ENCODE assay signal across 8 mouse cellular contexts in the genomic region with DNA sequence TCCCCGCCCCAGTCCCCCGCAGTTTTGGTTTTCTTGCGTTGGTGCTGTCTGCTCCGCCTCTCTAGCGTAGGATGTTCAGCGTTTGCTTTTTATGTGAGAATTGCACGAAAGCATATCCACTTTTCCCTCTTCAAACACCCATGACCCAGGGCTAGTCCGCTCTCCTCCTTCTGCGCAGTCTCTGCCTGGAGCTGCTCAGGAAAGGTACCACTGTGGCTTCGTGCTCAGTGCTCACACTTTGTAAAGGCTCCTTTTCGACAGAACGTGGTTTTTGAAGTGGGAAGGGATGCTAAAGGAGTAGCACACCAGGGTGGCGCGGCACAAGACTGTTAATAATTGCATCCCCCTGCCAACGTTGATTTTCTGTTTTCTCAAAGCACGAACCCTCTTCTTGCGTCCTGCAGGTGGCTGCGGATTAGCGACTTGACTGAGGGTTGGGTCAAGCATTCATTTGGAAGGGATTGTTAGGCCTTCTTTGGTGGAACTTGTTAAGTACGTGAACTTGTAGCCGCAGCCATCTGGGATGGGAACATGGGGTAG. TPM values are rescaled to one million over a fixed set of nuclear protein-coding genes. Genes with fewer than 3 reads are reported as not detected.
DNase-seq lines count a peak whose midpoint lies in the region; ATAC-seq and TF ChIP-seq lines count a peak whose summit lies in the region.

No protein-coding gene starts in this region.

- 1% methylated on average over 21 of the region's 21 CpGs for WGBS in heart, embryonic 15.5 days
- WGBS in bone marrow, adult 2 months: 2% methylated on average over 21 of the region's 21 CpGs
- WGBS in hindbrain, embryonic 12.5 days: under 1% methylated on average over 21 of the region's 21 CpGs
- WGBS in midbrain, embryonic 12.5 days: 0% methylated on average over 21 of the region's 21 CpGs

- peak overlapping the region; percentile 98 for H3K27ac ChIP-seq in heart, embryonic 15.5 days
- H3K27ac ChIP-seq in bone marrow, adult 2 months (ENCODE audit: control insufficient read depth, insufficient read depth, low read depth, low read length, poor library complexity): peak overlapping the region; percentile 67
- peak overlapping the region; percentile 98 for H3K27ac ChIP-seq in hindbrain, embryonic 12.5 days
- H3K27ac ChIP-seq in midbrain, embryonic 12.5 days (replicated peaks): peak overlapping the region; percentile 96

- peak overlapping the region; percentile 78 for H3K9ac ChIP-seq in heart, embryonic 15.5 days
- peak overlapping the region; percentile 67 for H3K9ac ChIP-seq in hindbrain, embryonic 12.5 days
- H3K9ac ChIP-seq in midbrain, embryonic 12.5 days (replicated peaks): peak overlapping the region; percentile 56

- H3K9me3 ChIP-seq in heart, embryonic 15.5 days (replicated peaks): no peaks in the 10 kb centered on the region
- no peaks in the 10 kb centered on the region for H3K9me3 ChIP-seq in hindbrain, embryonic 12.5 days (replicated peaks)
- H3K9me3 ChIP-seq in midbrain, embryonic 12.5 days: no peaks in the 10 kb centered on the region

- peaks cover 19% of the 10 kb centered on the region for H3K4me1 ChIP-seq in heart, embryonic 15.5 days (replicated peaks)
- H3K4me1 ChIP-seq in bone marrow, adult 2 months (ENCODE audit: control insufficient read depth, insufficient read depth, low read length): no peaks in the 10 kb centered on the region; the same call in 1 of the 2 replicates
- peaks cover 15% of the 10 kb centered on the region for H3K4me1 ChIP-seq in hindbrain, embryonic 12.5 days
- H3K4me1 ChIP-seq in midbrain, embryonic 12.5 days: peaks cover 22% of the 10 kb centered on the region

- peaks cover 9% of the 10 kb centered on the region; the same call in 1 of the 2 replicates for H3K36me3 ChIP-seq in heart, embryonic 15.5 days
- H3K36me3 ChIP-seq in hindbrain, embryonic 12.5 days: peaks cover 7% of the 10 kb centered on the region
- H3K36me3 ChIP-seq in midbrain, embryonic 12.5 days: peaks cover 18% of the 10 kb centered on the region; the same call in 1 of the 2 replicates

- intact Hi-C loops in heart, postnatal 10 days (cut with DNase I): loop anchor here (2.0 kb wide), 3 partner anchors 52 to 108 kb away; a partner anchor contains a TSS

- TF ChIP-seq POLR2A in bone marrow, adult 2 months (IDR thresholded peaks at IDR 0.05; ENCODE audit: borderline replicate concordance, control insufficient read depth, low read depth, low read length): no peak

- ATAC-seq in heart, embryonic 15.5 days (replicated peaks; ENCODE audit: insufficient number of reproducible peaks, insufficient read depth, low FRiP score, low read depth): no peak
- peak; percentile 82 for ATAC-seq in hindbrain, embryonic 12.5 days (ENCODE audit: low FRiP score)
- peak; percentile 16 for ATAC-seq in midbrain, embryonic 12.5 days (ENCODE audit: low FRiP score, low read depth)

- DNase-seq in heart, postnatal 10 days: no peak
- no peak for DNase-seq in embryo, embryonic 9.5 days (ENCODE audit: extremely low spot score)
- no peak for DNase-seq in cerebellum, postnatal 4 days (ENCODE audit: low spot score in 2 of 2)
- DNase-seq in adrenal gland, postnatal 25 days: no peak

- peak overlapping the region; percentile 80 for H3K4me2 ChIP-seq in heart, embryonic 15.5 days
- H3K4me2 ChIP-seq in hindbrain, embryonic 12.5 days (replicated peaks): peak overlapping the region; percentile 61
- H3K4me2 ChIP-seq in midbrain, embryonic 12.5 days (replicated peaks): peak overlapping the region; percentile 82

- 0 out of 2 replicates have a peak, but pooled peaks have one; percentile 15 for TF ChIP-seq CTCF in bone marrow, adult 2 months (IDR thresholded peaks at IDR 0.05; ENCODE audit: control insufficient read depth, insufficient read depth, low read length)

- no peaks in the 10 kb centered on the region for H3K27me3 ChIP-seq in heart, embryonic 15.5 days
- H3K27me3 ChIP-seq in hindbrain, embryonic 12.5 days: no peaks in the 10 kb centered on the region
- no peaks in the 10 kb centered on the region for H3K27me3 ChIP-seq in midbrain, embryonic 12.5 days

- peak overlapping the region; percentile 77 for H3K4me3 ChIP-seq in heart, embryonic 15.5 days
- H3K4me3 ChIP-seq in bone marrow, adult 2 months (replicated peaks; ENCODE audit: control insufficient read depth, low read depth, low read length): peak overlapping the region; percentile 65
- H3K4me3 ChIP-seq in hindbrain, embryonic 12.5 days: peak overlapping the region; percentile 57
- H3K4me3 ChIP-seq in midbrain, embryonic 12.5 days: peak overlapping the region; percentile 57

RNA-seq across cellular contexts. Expression of a gene that starts 0.3 kb away (rescaled TPM):
- 85.4 and 92.2 TPM in 2 replicates for polyA plus RNA-seq in heart, embryonic 15.5 days (2015; fragmentation: Nextera tagmentation; extraction: Ambion mirVana)
- 10 to 100 TPM; 73.8 to 83.7 TPM for total RNA-seq in heart, postnatal 10 days (2021)
- polyA plus RNA-seq in bone marrow, adult 2 months (2011; ENCODE audit: insufficient read depth, insufficient read length, low replicate concordance, missing spikeins): 25.2 and 32.9 TPM in 2 replicates
- 113 and 119 TPM in 2 replicates for polyA plus RNA-seq in hindbrain, embryonic 12.5 days (2016; fragmentation: Nextera tagmentation; extraction: Ambion mirVana)
- polyA plus RNA-seq in midbrain, embryonic 12.5 days (2016; fragmentation: Nextera tagmentation; extraction: Ambion mirVana): 110 and 115 TPM in 2 replicates
- 64.1 and 67.8 TPM in 2 replicates for total RNA-seq in adrenal gland, postnatal 25 days (2021)

RNA-seq across cellular contexts. Expression of a gene that starts 0.7 kb away (rescaled TPM):
- 36.1 and 40.6 TPM in 2 replicates for polyA plus RNA-seq in heart, embryonic 15.5 days (2015; fragmentation: Nextera tagmentation; extraction: Ambion mirVana)
- total RNA-seq in heart, postnatal 10 days (2021): 10 to 100 TPM; 20.8 to 22.8 TPM
- 15.8 and 18.6 TPM in 2 replicates for polyA plus RNA-seq in bone marrow, adult 2 months (2011; ENCODE audit: insufficient read depth, insufficient read length, low replicate concordance, missing spikeins)
- 36.3 and 38.0 TPM in 2 replicates for polyA plus RNA-seq in hindbrain, embryonic 12.5 days (2016; fragmentation: Nextera tagmentation; extraction: Ambion mirVana)
- 37.4 and 39.6 TPM in 2 replicates for polyA plus RNA-seq in midbrain, embryonic 12.5 days (2016; fragmentation: Nextera tagmentation; extraction: Ambion mirVana)
- total RNA-seq in adrenal gland, postnatal 25 days (2021): 28.8 and 33.8 TPM in 2 replicates

RNA-seq across cellular contexts. Expression of a gene that starts 51.6 kb away (rescaled TPM):
- polyA plus RNA-seq in heart, embryonic 15.5 days (2015; fragmentation: Nextera tagmentation; extraction: Ambion mirVana): 22.7 and 33.4 TPM in 2 replicates
- total RNA-seq in heart, postnatal 10 days (2021): 100 to 1,000 TPM in 1 of 2 experiments, 10 to 100 TPM in 1; 65.8 to 116 TPM
- 19.2 and 34.2 TPM in 2 replicates for polyA plus RNA-seq in bone marrow, adult 2 months (2011; ENCODE audit: insufficient read depth, insufficient read length, low replicate concordance, missing spikeins)
- polyA plus RNA-seq in hindbrain, embryonic 12.5 days (2016; fragmentation: Nextera tagmentation; extraction: Ambion mirVana): 78.1 and 78.6 TPM in 2 replicates
- polyA plus RNA-seq in midbrain, embryonic 12.5 days (2016; fragmentation: Nextera tagmentation; extraction: Ambion mirVana): 47.6 and 51.6 TPM in 2 replicates
- total RNA-seq in adrenal gland, postnatal 25 days (2021): 35.7 and 57.7 TPM in 2 replicates
